ENCODE assay signal across 7 mouse cellular contexts in the genomic region with DNA sequence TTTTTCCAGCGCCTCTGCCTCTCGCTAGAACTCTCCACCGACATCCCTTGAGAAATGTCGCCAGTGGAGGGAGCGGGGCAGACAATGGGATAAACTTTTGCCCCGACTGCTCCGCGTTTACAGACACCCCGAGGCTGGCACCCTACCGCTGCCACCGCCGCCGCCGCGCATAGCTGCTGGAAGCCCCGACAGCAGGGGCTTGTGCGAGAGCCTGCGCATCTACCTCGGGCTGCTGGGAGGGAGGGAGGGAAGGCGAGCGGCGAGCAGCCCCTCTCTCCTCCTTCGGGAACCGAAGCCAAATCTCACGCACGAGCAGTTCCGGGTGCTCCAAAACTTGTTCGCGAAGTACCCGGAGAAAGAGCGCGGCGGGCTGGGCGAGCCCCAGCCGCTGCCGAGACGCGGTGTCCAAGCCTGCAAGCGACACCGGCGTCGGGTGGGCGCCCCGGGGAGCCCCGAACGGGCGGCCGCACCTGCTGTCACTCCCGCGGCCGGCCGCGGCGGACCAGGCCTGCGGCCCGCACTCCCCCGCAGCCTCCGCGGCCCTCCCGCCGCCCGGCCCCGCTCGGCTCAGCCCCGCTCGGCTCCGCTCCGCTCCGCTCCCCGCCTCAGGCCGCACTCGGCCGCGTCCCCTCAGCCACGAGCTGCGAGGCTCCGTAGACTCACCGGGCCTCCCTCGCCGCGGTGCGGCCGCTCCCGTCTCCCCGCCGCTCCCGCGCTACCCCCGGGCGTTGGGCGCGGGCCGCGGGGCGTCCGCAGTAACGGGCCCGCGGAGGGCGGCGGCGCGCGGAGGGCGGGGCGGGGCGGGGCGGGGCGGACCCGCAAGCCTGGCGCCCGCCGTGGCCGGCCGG. TPM values are rescaled to one million over a fixed set of nuclear protein-coding genes. Genes with fewer than 3 reads are reported as not detected.
DNase-seq lines count a peak whose midpoint lies in the region; ATAC-seq and TF ChIP-seq lines count a peak whose summit lies in the region.

No protein-coding gene starts in this region.

- DNase-seq in CH12.LX (ENCODE audit: extremely low read depth) = no peak
- peak; percentile 70 for DNase-seq in R1 (ENCODE audit: low read depth, low spot score)
- peak; percentile 55 for DNase-seq in embryo, embryonic 10 days (ENCODE audit: low spot score)
- DNase-seq in kidney, postnatal 36 days = peak; percentile 16 to 61
- DNase-seq in lung, postnatal 36 days = peak; percentile 29
- DNase-seq in right cerebral cortex, adult 2 months (ENCODE audit: low spot score in 2 of 2) = peak; percentile 11 to 33

- peak overlapping the region; percentile 84 for H3K4me2 ChIP-seq in CH12.LX (ENCODE audit: insufficient read depth, low read depth, poor library complexity, severe bottlenecking)
- H3K4me2 ChIP-seq in heart, embryonic 11.5 days = peak overlapping the region; percentile 87

- TF ChIP-seq RAD21 in CH12.LX (IDR thresholded peaks at IDR 0.05; ENCODE audit: low read depth, low read length) = no peak

- H3K36me3 ChIP-seq in CH12.LX (replicated peaks in 1 of 2; ENCODE audit: control insufficient read depth in 1 of 2, insufficient read depth in 1 of 2, low read length in 1 of 2) = no peaks in the 10 kb centered on the region
- no peaks in the 10 kb centered on the region for H3K36me3 ChIP-seq in heart, embryonic 11.5 days (ENCODE audit: control insufficient read depth, insufficient read depth, low read length)

- TF ChIP-seq CTCF in CH12.LX (conservative IDR thresholded peaks at IDR 0.05 in 1 of 2, IDR thresholded peaks at IDR 0.05 in 1 of 2; ENCODE audit: low read depth in 2 of 2, low read length in 2 of 2) = no peak

- TF ChIP-seq EP300 in CH12.LX (IDR thresholded peaks at IDR 0.05; ENCODE audit: low read length) = no peak

- H3K9me3 ChIP-seq in CH12.LX (replicated peaks; ENCODE audit: low read length) = no peaks in the 10 kb centered on the region
- no peaks in the 10 kb centered on the region for H3K9me3 ChIP-seq in heart, embryonic 11.5 days (replicated peaks; ENCODE audit: control insufficient read depth, low read length)

- no peaks in the 10 kb centered on the region for H3K79me2 ChIP-seq in CH12.LX (replicated peaks; ENCODE audit: control insufficient read depth, extremely low read depth, insufficient read depth, poor library complexity, severe bottlenecking)

- under 1% methylated on average over 102 of the region's 115 CpGs for WGBS in heart, embryonic 11.5 days (ENCODE audit: insufficient replicate concordance)

- ATAC-seq in heart, embryonic 11.5 days (replicated peaks; ENCODE audit: insufficient number of reproducible peaks, low FRiP score, low TSS enrichment) = peak; percentile 50

- in situ Hi-C loops in CH12.LX (cut with MboI; ENCODE audit: low pct_ligation_motif_present, low pct_unique_long_range_greater_than_20kb, low sequenced_read_pairs) = loop anchor here (10.0 kb wide), 1 partner anchor 271 kb away; no protein-coding TSS in a partner anchor

- peaks cover 35% of the 10 kb centered on the region for H3K27me3 ChIP-seq in CH12.LX (replicated peaks)
- H3K27me3 ChIP-seq in heart, embryonic 11.5 days (ENCODE audit: control insufficient read depth, insufficient read depth, low read length) = peaks cover 7% of the 10 kb centered on the region; the same call in 1 of the 2 replicates

- H3K4me3 ChIP-seq in CH12.LX (replicated peaks in 1 of 3; ENCODE audit: low read depth in 2 of 3, low read length in 2 of 3, poor library complexity in 1 of 3) = peak overlapping the region in 2 of 3 experiments; percentile 63 to 65
- H3K4me3 ChIP-seq in heart, embryonic 11.5 days (ENCODE audit: low read depth, low read length) = peak overlapping the region; percentile 93

- no peak overlapping the region for H3K27ac ChIP-seq in CH12.LX (ENCODE audit: insufficient read depth, low read depth)
- peak overlapping the region; percentile 74; the same call in 1 of the 2 replicates for H3K27ac ChIP-seq in heart, embryonic 11.5 days (ENCODE audit: low read depth, low read length)

- H3K4me1 ChIP-seq in CH12.LX (ENCODE audit: control insufficient read depth in 1 of 2, insufficient read depth in 2 of 2) = peaks cover 0 to 5% of the 10 kb centered on the region in 2 experiments; a peak in 1 of 4 replicates
- peaks cover 9% of the 10 kb centered on the region; the same call in 1 of the 2 replicates for H3K4me1 ChIP-seq in heart, embryonic 11.5 days (ENCODE audit: control insufficient read depth, insufficient read depth, low read length)

- dilution Hi-C loops in CH12.LX (cut with MboI; ENCODE audit: extremely low pct_ligation_motif_present, extremely low pct_unique_long_range_greater_than_20kb, low sequenced_read_pairs) = no loop called here

- no peak for TF ChIP-seq POLR2A in CH12.LX (IDR thresholded peaks at IDR 0.05; ENCODE audit: low read depth, low read length)

- H3K9ac ChIP-seq in CH12.LX (ENCODE audit: insufficient read depth, low read depth) = peak overlapping the region; percentile 57; the same call in 1 of the 2 replicates
- peak overlapping the region; percentile 82 for H3K9ac ChIP-seq in heart, embryonic 11.5 days (ENCODE audit: low read depth, low read length)

TF ChIP-seq in CH12.LX, 34 proteins besides CTCF, POLR2A, EP300 and RAD21:
- TF ChIP-seq MYC (IDR thresholded peaks at IDR 0.05; ENCODE audit: low read depth, low read length) = no peak
- TF ChIP-seq E2F4 (IDR thresholded peaks at IDR 0.05; ENCODE audit: insufficient replicate concordance, low read depth, low read length) = no peak
- no peak for TF ChIP-seq UBTF (IDR thresholded peaks at IDR 0.05; ENCODE audit: low read depth, low read length)
- no peak for TF ChIP-seq MAX (IDR thresholded peaks at IDR 0.05; ENCODE audit: low read length)
- no peak for TF ChIP-seq GABPA (IDR thresholded peaks at IDR 0.05; ENCODE audit: insufficient replicate concordance, low read depth, low read length)
- TF ChIP-seq ELF1 (IDR thresholded peaks at IDR 0.05; ENCODE audit: low read depth, low read length) = no peak
- TF ChIP-seq RCOR1 (conservative IDR thresholded peaks at IDR 0.05; ENCODE audit: low read depth, low read length) = no peak
- no peak for TF ChIP-seq JUN (IDR thresholded peaks at IDR 0.05; ENCODE audit: insufficient read depth, low read depth, low read length)

RNA-seq across cellular contexts. Expression of a gene that starts 1.9 kb away (rescaled TPM):
- total RNA-seq in CH12.LX (2012; rRNA removed) (0.76 and 2.0 TPM in 2 replicates), CH12.LX (2014; rRNA removed) (0.74 and 0.82 TPM in 2 replicates)
- 1.3 and 1.5 TPM in 2 replicates for polyA plus RNA-seq in CH12.LX (2012; ENCODE audit: insufficient read length, low read depth)
- 22.7 TPM in 2 replicates for polyA plus RNA-seq in heart, embryonic 11.5 days (2014; fragmentation: Nextera tagmentation; extraction: Ambion mirVana)

RNA-seq across cellular contexts. Expression of a gene that starts 58.2 kb away (rescaled TPM):
- total RNA-seq in CH12.LX (2012; rRNA removed) = 58.5 and 76.3 TPM in 2 replicates
- total RNA-seq in CH12.LX (2014; rRNA removed) = 166 and 189 TPM in 2 replicates
- polyA plus RNA-seq in CH12.LX (2012; ENCODE audit: insufficient read length, low read depth) = 119 and 130 TPM in 2 replicates
- polyA plus RNA-seq in heart, embryonic 11.5 days (2014; fragmentation: Nextera tagmentation; extraction: Ambion mirVana) = 71.6 and 91.5 TPM in 2 replicates
